Mouse (Mus musculus) myocyte (in vitro differentiated cells): ENCODE results near the gene Ano1. TPM values are rescaled to one million over a fixed set of nuclear protein-coding genes. Genes with fewer than 3 reads are reported as not detected.

Experiments
- H3K27me3 ChIP-seq: one replicate; pipeline ENCODE4 v1.6.1; 2011; ENCODE audit not compliant: control insufficient read depth, insufficient read depth, insufficient read length
- H3K36me3 ChIP-seq: one replicate; pipeline ENCODE4 v1.6.1; 2011; ENCODE audit not compliant: control insufficient read depth, insufficient read depth
- H3K4me2 ChIP-seq: one replicate; pipeline ENCODE4 v1.6.1; 2011; ENCODE audit warnings: low read depth, control low read depth
- H3K4me3 ChIP-seq: one replicate; pipeline ENCODE4 v1.5.1; 2011; ENCODE audit warnings: mild to moderate bottlenecking, control low read depth, moderate library complexity
- H3K79me2 ChIP-seq: one replicate; pipeline ENCODE4 v1.6.1; 2011; ENCODE audit not compliant: control insufficient read depth, insufficient read depth
- H3ac ChIP-seq: one replicate; pipeline ENCODE4 v1.6.1; 2011; ENCODE audit not compliant: control insufficient read depth, insufficient read length
- CEBPB ChIP-seq: IDR thresholded peaks from 2 replicates; pipeline ENCODE4 v1.6.1; 2011; ENCODE audit warnings: mild to moderate bottlenecking, moderate library complexity; ENCODE audit not compliant: poor library complexity, insufficient read depth, severe bottlenecking
- E2F4 ChIP-seq: IDR thresholded peaks from one replicate; pipeline ENCODE4 v1.6.1; 2011; ENCODE audit warnings: mild to moderate bottlenecking, control low read depth, moderate library complexity; ENCODE audit not compliant: insufficient read depth
- MAX ChIP-seq: IDR thresholded peaks from one replicate; pipeline ENCODE4 v1.6.1; 2011; ENCODE audit warnings: low read depth, mild to moderate bottlenecking, control low read depth
- MYOD1 ChIP-seq, 3 experiments: IDR thresholded peaks; one replicate each; pipeline ENCODE4 v1.6.1; 2011; ENCODE audit warnings: control low read depth in 2 of 3, low read depth in 2 of 3, mild to moderate bottlenecking in 2 of 3, moderate library complexity in 1 of 3; ENCODE audit not compliant: insufficient read length in 2 of 3, control insufficient read depth in 1 of 3
- MYOG ChIP-seq, 3 experiments: IDR thresholded peaks; one replicate each; pipeline ENCODE4 v1.6.1; 2011; ENCODE audit warnings: control low read depth in 2 of 3, low read depth in 2 of 3, mild to moderate bottlenecking in 2 of 3; ENCODE audit not compliant: insufficient read length in 2 of 3, control insufficient read depth in 1 of 3, insufficient read depth in 1 of 3
- POLR2A ChIP-seq: IDR thresholded peaks from one replicate; pipeline ENCODE4 v1.6.1; 2011; ENCODE audit warnings: low read depth, mild to moderate bottlenecking, control low read depth, moderate library complexity; ENCODE audit not compliant: insufficient read length
- POLR2AphosphoS2 ChIP-seq: IDR thresholded peaks from one replicate; pipeline ENCODE4 v1.6.1; 2011; ENCODE audit warnings: low read depth, control low read depth; ENCODE audit not compliant: insufficient read length
- REST ChIP-seq: IDR thresholded peaks from one replicate; pipeline ENCODE4 v1.6.1; 2011; ENCODE audit warnings: mild to moderate bottlenecking, control low read depth, moderate library complexity; ENCODE audit not compliant: insufficient read depth, insufficient read length
- SRF ChIP-seq: IDR thresholded peaks from one replicate; pipeline ENCODE4 v1.6.1; 2011; ENCODE audit warnings: low read depth; ENCODE audit not compliant: control insufficient read depth, insufficient read length
- TCF12 ChIP-seq: IDR thresholded peaks from one replicate; pipeline ENCODE4 v1.6.1; 2011; ENCODE audit warnings: mild to moderate bottlenecking, control low read depth; ENCODE audit not compliant: poor library complexity, insufficient read depth, severe bottlenecking
- TCF3 ChIP-seq: IDR thresholded peaks from one replicate; pipeline ENCODE4 v1.6.1; 2011; ENCODE audit warnings: low read depth, control low read depth; ENCODE audit not compliant: insufficient read length
- USF1 ChIP-seq: IDR thresholded peaks from one replicate; pipeline ENCODE4 v1.6.1; 2011; ENCODE audit warnings: low read depth, mild to moderate bottlenecking, control low read depth, moderate library complexity
- polyA plus RNA-seq: library from polyadenylated mRNA; unstranded; fragments of >200 nt; fragmentation: generic; extraction: Trizol; gene quantifications from one replicate; pipeline ENCODE4 v1.2.1, GENCODE M21; 2012; ENCODE audit warnings: missing spikeins

Ano1 gene
- polyA plus RNA-seq, 1 experiment, result 2.2 TPM

DNA sequence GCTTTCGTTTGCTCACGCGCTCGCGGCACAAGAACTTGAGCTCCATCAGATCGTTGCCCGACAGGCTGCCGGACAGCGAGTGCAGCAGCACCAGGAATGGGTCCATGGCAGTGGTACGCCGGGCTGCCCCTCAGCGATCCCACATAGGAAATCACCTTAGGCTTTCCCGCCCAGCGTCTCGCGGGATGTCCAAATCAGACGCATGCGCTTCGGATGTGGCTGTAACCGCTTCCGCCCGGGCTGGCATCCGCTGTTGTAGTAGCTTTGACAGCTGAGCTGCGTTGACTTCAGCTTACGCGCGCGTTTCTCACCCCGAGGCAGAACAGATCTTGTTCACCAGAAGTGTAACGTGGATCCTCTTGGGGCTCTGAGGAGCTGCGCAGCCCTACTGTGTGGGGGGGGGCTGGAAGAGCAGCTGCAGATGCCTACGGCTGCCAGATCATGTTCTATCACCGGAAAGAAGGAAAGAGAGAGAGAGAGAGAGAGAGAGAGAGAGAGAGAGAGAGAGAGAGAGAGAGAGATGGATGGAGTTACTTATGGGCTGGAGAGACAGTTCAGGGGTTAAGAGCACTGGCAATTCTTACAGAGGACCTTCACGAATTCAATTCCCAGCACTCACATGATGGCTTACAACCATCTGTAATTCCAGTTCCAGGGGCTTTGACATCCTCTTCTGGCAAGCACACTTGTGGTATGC lies 169.3 kb downstream of the Ano1 start, which contains the start of gene Fadd:
Gene Fadd, minus strand, starts transcription at position 180 of the 697 bp plus-strand sequence.
- no peaks in the 10 kb centered on the region for H3K36me3 ChIP-seq
- H3K79me2 ChIP-seq, result peaks cover 9% of the 10 kb centered on the region
- peak; percentile 72 for TF ChIP-seq POLR2AphosphoS2
- no peak for TF ChIP-seq TCF12
- no peak for TF ChIP-seq MAX
- TF ChIP-seq POLR2A, result peak; percentile 84
- peak; percentile 43 for TF ChIP-seq SRF
- peak; percentile 72 for TF ChIP-seq E2F4
- no peak for TF ChIP-seq REST
- TF ChIP-seq MYOD1 (IDR thresholded peaks at IDR 0.05; ENCODE audit: control insufficient read depth in 1 of 3, insufficient read length in 2 of 3, low read depth in 2 of 3), result peak in 2 of 3 experiments; percentile 54 to 79
- TF ChIP-seq MYOG (IDR thresholded peaks at IDR 0.05; ENCODE audit: control insufficient read depth in 1 of 3, insufficient read depth in 1 of 3, insufficient read length in 2 of 3, low read depth in 2 of 3), result peak in 1 of 3 experiments; percentile 59
- H3K4me2 ChIP-seq, result peak within 1 kb of the TSS; percentile 71
- no peaks in the 10 kb centered on the region for H3K27me3 ChIP-seq
- peak within 1 kb of the TSS; percentile 60 for H3K4me3 ChIP-seq
- peak within 1 kb of the TSS; percentile 72 for H3ac ChIP-seq

DNA sequence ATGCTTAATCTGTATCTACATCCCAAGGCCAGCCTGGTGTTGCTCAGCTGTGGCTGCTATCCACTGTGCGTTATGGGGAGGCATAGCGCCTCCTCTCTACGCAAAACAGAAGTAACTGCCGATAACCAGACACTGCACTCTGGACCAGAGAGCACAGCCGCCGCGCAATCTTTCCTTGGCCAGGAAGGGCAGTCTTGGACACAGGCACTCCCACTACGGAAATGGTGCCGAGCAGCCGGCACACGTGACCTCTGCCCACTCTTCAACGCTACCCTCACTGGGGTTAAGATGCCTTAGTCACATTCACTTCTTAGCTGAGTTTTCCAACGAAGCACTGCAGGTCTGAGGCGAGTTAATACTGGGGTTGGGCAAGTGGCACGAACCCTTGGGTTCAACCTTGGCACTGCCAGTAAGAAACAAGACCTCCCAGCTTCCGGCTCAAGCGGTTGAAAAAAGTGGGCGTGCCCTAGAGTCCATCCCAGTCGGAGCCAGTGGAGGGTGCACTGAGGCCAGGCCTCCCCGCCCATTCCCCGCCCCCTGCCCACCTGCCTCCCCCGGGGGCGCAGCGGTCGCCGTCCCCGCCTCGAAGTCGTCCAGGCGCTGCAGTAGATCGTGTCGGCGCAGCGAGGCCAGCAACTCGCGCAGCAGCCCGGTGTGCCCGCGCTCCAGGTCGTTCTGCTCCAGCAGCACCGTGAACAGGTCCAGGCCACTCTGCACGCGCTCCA lies 170.1 kb downstream of the Ano1 start:
- TF ChIP-seq POLR2AphosphoS2 (peak; percentile 16), CEBPB (no peak), TCF3 (no peak), MYOD1 (IDR thresholded peaks at IDR 0.05; ENCODE audit: control insufficient read depth in 1 of 3, insufficient read length in 2 of 3, low read depth in 2 of 3) (peak in 2 of 3 experiments; percentile 42 to 82), MAX (no peak), POLR2A (no peak), TCF12 (no peak), USF1 (peak; percentile 95), REST (no peak), SRF (peak; percentile 59), E2F4 (no peak), MYOG (IDR thresholded peaks at IDR 0.05; ENCODE audit: control insufficient read depth in 1 of 3, insufficient read depth in 1 of 3, insufficient read length in 2 of 3, low read depth in 2 of 3) (peak in 1 of 3 experiments; percentile 61)
- H3K36me3 ChIP-seq, result no peaks in the 10 kb centered on the region
- H3K4me2 ChIP-seq, result peak overlapping the region; percentile 71
- peak overlapping the region; percentile 60 for H3K4me3 ChIP-seq
- H3K27me3 ChIP-seq, result no peaks in the 10 kb centered on the region
- peaks cover 9% of the 10 kb centered on the region for H3K79me2 ChIP-seq
- peak overlapping the region; percentile 72 for H3ac ChIP-seq

DNA sequence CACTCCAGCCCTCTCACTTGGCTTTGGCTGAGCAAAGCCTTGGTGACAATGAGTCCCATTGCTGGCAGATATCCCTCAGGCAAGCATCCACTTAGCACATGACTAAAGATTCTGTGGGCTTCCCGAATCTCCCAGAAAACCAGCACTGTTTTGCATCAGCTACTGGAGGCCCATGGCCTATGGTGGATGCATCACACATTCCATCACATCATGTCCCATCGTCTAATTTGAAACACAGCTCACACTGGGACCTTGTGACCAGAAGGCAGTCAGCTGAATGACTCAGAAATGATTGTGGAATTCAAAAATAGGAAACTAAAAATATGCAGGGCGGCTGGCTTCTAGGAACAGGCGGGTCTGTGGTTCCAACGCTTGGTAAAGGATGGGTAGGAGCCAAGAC lies 173.9 kb downstream of the Ano1 start:
- no peak overlapping the region for H3ac ChIP-seq
- H3K27me3 ChIP-seq, result no peaks in the 10 kb centered on the region
- peaks cover 9% of the 10 kb centered on the region for H3K79me2 ChIP-seq
- H3K4me2 ChIP-seq, result peak overlapping the region; percentile 26
- H3K36me3 ChIP-seq, result no peaks in the 10 kb centered on the region
- TF ChIP-seq SRF (no peak), USF1 (peak; percentile 63), CEBPB (peak; percentile 43; the same call in 1 of the 2 replicates), TCF3 (no peak), REST (no peak), POLR2AphosphoS2 (no peak), MYOD1 (IDR thresholded peaks at IDR 0.05; ENCODE audit: control insufficient read depth in 1 of 3, insufficient read length in 2 of 3, low read depth in 2 of 3) (peak in 1 of 3 experiments; percentile 4)
- no peak overlapping the region for H3K4me3 ChIP-seq

DNA sequence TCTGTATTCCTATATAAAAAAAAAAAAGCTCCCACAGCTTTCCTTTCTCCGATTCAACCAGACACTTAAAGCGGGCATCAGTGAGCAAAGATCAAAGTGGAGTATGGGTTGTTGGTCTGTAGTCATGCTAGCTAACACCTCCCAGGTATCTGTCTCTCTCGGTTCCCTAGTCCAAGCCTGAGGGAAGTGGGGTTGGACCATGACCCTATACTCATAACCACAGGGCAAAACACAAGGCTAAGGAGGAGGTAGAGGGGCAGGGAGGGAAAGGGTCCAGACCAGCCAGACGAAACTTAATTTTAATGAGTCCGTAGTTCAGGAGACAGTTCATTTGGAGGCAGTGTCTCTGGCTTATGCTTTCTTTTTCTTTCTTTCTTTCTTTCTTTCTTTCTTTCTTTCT lies 179.5 kb downstream of the Ano1 start:
- H3ac ChIP-seq, result no peak overlapping the region
- TF ChIP-seq SRF, result no peak
- TF ChIP-seq MYOD1 (IDR thresholded peaks at IDR 0.05; ENCODE audit: control insufficient read depth in 1 of 3, insufficient read length in 2 of 3, low read depth in 2 of 3), result no peak
- no peak for TF ChIP-seq POLR2AphosphoS2
- no peak for TF ChIP-seq TCF12
- TF ChIP-seq MYOG (IDR thresholded peaks at IDR 0.05; ENCODE audit: control insufficient read depth in 1 of 3, insufficient read depth in 1 of 3, insufficient read length in 2 of 3, low read depth in 2 of 3), result no peak
- TF ChIP-seq USF1, result no peak
- TF ChIP-seq POLR2A, result no peak
- no peak for TF ChIP-seq TCF3
- TF ChIP-seq E2F4, result no peak
- TF ChIP-seq REST, result no peak
- no peak for TF ChIP-seq MAX
- TF ChIP-seq CEBPB, result no peak
- no peak overlapping the region for H3K4me2 ChIP-seq
- H3K27me3 ChIP-seq, result no peaks in the 10 kb centered on the region
- no peaks in the 10 kb centered on the region for H3K79me2 ChIP-seq
- H3K36me3 ChIP-seq, result no peaks in the 10 kb centered on the region
- H3K4me3 ChIP-seq, result no peak overlapping the region
